Mouse (Mus musculus) lung, postnatal 0 days (tissue): ENCODE data around the gene Sugt1.

ENCODE experiments used
- CTCF ChIP-seq: IDR thresholded peaks from 2 replicates; pipeline ENCODE4 v1.5.1; 2016; ENCODE audit warnings: antibody characterized with exemption, mild to moderate bottlenecking
- EP300 ChIP-seq: IDR thresholded peaks from 2 replicates; pipeline ENCODE4 v1.6.1; 2016; ENCODE audit warnings: antibody characterized with exemption, mild to moderate bottlenecking, control low read depth

- no peak for TF ChIP-seq CTCF
- TF ChIP-seq EP300 = no peak
Observed at GRCm38 (mm10) chr14:79662001-79662400, 74.5 kb downstream of the Sugt1 start, which contains the start of gene Cnmd.
